Mouse (Mus musculus) embryo, embryonic 11.5 days (tissue): ENCODE results near the gene Cacng4.

Source experiments
- DNase-seq: peaks from one replicate; pipeline ENCODE4 v3.0.0-alpha.2; 2012; ENCODE audit warnings: low read depth, low spot score

Cacng4 gene

DNA sequence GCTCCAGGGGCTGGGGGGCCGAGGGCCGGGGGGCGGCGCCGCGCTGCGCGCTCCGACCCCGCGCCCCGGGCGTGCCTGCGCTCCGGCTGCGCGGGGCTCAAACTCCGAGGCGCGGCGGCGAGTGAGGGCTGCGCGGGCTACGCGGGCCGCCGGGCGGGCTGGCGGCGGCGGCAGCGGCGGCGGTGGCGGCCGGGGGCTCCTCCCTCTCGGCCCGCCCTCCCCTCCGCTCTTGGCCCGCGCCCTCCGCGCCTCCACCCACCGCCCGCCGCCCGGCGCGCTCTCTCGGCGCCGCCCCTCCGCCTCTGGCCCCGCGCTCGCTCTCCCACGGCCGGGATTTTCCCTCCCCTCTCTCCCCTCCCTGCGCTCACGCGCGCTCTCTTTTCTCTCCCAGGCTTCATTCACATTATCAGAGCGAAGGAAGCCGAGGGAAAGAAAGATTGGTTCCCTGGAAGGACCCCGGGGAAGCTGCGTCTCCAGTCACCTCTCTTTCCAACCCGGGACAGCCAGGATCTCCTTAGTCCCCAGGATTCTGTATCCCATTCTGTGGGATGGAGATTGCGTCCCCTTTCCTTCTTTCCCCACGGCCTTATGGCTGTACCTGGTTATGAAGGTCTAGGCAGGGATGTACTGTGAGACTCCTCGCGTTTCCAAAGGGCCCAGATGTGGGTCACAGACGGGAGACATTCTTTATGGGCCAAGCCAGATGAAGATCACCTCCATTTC lies at the start of gene Cacng4:
Cacng4 (minus strand) TSS at position 11 of the 723 bp plus-strand sequence.
- no peak for DNase-seq

DNA sequence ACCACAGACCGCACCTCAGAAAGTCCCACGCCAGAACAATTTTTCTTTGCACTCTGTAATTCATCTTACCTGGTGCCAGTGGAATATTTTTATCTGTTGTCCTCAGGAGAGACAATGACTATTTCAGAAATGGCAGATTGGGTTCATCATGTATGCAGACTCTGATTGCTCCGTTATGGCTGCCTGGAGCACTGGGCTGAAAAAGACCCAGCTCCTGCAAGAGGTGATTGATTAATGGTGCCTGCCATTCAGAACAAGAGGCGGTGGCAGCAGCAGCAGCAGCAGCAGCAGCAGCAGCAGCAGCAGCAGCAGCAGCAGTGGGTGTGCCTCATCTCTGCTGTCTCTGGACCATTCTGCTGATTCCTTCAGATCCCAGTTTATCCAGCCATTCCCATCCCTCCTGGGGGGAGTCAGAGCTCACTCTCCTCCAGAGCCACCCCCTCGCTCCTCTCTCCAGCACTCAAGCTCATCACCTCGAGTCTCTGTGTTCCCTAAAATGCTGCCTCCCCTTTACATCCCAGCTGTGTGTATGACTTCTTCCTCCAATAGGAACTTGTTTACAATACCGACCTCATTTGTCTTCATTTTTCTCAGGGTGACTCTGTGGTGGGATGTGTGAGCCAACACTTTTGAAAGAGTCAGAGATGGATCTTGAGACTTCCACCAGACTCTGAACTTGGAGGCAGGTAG lies 39.1 kb upstream of the Cacng4 start:
- no peak for DNase-seq

DNA sequence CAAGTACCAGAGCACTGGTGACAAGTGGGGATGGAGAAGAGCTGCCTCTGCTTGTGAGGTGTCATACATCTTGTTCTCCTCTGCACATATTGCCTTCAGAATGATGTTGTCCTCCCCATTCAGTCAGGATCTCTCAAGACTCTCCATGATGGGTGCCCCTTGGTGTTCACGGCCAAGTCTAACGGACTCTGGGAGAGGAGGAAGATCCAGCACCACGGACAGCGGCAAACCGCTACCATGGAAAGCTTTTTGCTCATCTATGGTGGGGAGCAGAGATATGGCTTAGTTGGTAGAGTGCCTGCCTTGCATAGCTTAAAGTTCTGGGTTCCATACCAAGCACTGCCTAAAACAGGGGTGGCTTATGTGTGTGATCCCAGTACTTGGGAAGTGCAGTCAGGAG lies 22.8 kb upstream of the Cacng4 start:
- no peak for DNase-seq

GRCm38 (mm10) chr11:107812941-107813648 lies 18.7 kb upstream of the Cacng4 start:
- DNase-seq: no peak

GRCm38 (mm10) chr11:107812429-107812828 lies 18.1 kb upstream of the Cacng4 start:
- no peak for DNase-seq

DNA sequence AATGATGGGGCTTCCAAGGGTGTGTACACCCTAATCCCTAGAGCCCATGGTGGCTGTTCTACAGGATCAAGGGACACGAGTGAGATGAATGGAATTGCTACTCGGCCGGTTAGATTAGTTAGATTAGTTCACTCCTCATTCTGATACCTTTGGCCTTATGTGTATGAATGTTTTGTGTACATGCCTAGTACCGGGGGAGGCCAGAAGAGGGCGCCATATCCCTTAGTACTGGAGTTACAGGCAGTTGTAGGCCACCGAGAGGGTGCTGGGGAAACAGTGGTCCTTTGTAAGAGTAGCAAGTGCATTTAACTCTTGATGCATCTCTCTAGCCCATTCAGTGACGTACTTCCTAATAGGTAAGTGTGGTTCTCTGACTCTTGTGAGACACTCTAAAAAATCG lies 14.2 kb upstream of the Cacng4 start:
- DNase-seq: no peak

GRCm38 (mm10) chr11:107806058-107806457 lies 11.7 kb upstream of the Cacng4 start:
- no peak for DNase-seq

DNA sequence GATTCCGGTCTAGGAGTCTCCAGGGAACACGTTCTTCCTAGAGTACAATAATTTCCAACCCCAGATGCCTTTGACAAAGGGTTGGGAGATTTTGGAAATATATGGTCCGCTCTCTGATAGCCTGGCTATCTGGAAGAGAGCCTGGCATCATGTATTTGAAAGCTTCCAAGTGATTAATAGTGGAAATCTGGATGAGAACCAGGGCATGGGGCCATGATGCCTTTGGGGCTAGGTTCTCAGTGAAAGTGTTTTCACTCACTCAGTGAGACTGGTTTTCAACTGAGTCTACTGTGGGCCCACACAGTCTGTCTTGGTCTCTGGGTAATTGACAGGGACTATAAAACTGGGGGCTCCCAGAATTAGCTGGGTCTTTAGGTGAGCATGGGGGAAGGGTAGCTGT lies 7.6 kb upstream of the Cacng4 start:
- DNase-seq: no peak

DNA sequence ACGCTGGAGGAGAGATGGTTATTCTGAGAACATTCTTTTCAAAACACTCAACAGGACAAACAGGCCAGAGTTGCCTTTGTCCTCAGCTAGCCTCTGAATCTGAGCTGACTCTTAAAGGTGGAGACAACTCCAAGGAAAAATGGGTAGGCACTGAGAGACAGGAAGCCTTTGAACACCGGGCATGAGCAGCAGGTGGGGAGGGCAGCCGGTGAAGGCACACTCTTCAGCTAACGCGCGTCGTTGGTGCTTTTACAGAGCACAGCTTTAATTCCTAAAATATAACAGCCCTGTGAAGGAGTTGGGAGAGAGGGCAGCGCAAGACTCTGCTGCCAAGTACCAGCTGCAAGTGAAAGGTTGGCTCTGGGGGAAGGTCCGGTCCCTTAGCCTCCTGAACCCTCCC lies 5.0 kb upstream of the Cacng4 start:
- DNase-seq: no peak

DNA sequence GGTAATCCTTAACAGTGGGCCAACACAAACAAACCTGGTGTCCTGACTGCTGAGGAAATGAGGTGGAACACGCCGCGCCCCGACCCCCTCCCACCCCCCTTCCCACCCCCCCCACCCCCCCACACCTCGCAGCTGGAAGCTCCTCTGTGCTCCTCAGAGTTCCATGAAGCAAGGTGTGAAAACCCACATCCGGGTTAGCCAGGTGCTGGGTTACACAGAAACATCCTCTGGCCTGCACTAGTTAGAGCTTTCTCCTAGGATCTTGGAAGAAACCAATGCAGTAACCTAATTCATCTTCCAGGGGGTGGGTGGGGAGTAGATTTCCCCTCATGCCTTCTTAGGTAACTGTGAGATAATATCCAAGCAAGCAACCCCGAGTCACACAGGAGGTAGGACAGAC lies 2.0 kb upstream of the Cacng4 start:
- DNase-seq: no peak

DNA sequence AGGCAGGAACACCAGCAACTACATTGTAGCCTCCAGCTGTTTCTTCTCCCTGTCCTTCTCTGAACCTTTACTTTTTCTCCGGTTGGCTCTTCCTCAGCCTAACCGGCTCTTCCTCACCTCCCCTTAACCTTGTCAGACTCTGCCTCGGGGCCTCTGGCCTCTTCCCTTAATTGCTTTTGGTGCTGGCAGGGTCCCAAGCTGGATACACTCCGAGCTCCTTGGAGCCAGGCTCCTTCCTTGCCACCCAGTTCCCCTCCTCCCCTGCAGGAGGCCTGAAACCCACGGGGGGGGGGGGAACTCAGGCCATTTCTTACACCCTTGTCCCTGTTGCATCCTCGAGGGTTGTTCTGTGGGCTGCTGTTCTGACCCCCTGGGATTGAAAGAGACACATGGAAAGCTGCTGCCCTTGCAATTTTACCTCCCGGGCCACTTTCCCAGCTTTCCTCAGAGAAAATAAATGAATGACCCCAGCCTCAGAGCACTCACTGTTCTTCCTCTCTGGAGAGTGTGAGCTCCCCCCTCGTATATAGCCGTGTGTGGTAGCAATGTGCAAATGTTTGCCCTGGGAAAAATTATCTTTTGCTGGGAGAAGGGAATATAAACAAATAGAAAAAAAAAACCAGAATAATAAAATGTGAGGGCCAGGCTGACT lies 1.2 kb upstream of the Cacng4 start:
- DNase-seq: no peak

DNA sequence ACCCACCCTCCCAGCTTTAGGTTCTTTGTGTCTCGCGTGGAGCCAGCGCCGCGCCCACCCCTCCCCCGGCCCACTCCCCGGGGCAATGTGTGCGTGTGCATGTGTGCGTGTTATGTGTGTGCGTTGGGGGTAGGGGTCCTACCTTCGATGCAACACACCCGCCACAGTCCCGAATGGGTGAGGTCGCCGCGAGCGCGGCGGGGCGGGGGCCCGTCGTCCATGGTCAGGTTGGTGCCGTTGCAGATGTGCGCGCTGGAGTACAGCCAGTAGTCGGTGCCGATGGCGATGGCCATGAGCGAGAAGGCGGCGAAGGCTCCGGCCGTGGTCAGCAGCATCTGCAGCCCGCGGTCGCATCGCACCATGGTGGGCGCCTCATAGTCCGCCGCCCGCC lies 259 bp downstream of the Cacng4 start:
- no peak for DNase-seq

DNA sequence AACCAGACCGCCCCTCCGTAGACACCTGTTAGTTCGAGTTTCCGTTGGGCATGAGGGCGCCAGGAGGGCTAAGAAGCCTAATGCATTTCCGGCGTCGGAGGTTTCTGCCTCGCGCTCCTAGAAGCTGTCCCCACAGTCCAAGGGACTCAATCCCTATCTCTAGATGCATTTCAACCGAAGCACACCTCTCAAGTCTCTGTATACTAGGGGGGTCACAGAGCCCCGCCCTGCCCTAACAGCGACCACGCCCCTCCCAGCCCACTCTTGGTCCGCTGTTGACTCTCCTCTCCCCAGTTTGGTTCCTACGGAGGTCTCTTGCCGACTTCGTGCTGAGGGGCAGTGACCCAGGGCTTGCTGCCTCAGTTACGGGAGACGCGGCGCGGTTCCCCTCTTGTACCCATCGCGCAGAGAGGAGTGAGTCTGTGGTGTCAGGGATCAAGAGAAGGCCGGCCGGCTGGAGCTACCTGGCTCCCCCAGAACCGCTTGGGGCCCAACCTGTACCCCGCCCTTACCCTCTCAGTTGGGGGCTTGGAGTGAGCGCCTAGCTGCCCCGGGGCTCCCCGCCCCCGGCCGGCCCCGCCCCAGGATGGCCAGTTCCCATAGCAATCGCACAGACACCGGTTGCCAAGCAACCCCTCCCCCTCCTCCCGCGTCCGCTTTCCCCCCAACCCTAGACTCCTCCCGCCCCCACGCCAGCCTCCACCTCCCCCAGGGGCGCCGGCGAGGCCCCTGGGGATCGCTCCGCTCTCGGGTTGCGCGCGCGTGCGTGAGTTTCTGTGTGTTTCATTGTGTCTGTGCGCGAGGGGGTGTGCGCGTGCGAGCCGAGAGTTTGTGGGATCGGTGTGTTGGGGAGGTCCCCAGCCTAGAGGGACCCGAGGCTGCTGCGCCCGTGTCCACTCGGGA lies 906 bp downstream of the Cacng4 start:
- no peak for DNase-seq

GRCm38 (mm10) chr11:107792136-107792535 lies 2.2 kb downstream of the Cacng4 start:
- no peak for DNase-seq

GRCm38 (mm10) chr11:107785761-107786160 lies 8.6 kb downstream of the Cacng4 start:
- no peak for DNase-seq

GRCm38 (mm10) chr11:107785288-107785687 lies 9.1 kb downstream of the Cacng4 start:
- DNase-seq: no peak

DNA sequence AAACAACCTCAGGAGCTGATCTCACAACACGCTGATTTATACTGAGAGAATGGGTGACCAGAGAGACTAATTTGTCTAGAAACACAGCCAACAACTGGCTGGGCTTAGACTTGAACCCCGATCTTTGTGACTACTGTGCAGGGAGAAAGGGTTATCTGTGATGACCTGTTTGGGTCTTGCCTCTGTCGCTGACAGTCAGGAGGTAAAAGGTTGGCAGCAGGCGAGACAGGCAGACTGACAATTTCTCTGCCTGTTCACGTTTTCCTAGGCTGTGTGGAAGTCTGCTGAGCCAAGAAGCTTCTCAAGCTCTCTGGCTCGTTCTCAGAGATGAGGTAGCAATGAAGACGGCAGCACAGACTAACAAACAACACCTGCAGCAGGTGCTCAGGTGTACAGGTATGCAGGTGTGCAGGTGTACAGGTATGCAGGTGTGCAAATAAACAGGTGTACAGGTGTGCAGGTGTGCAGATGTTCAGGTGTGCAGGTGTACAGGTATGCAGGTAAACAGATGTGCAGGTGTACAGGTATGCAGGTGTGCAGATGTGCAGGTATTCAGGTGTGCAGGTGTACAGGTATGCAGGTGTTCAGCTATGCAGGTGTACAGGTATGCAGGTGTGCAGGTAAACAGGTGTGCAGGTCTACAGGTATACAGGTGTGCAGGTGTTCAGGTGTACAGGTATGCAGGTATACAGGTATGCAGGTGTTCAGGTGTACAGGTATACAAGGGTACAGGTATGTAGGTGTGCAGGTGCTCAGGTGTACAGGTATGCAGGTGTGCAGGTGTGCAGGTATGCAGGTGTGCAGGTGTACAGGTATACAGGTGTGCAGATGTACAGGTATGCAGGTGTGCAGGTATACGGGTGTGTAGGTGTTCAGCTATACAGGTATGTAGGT lies 10.2 kb downstream of the Cacng4 start:
- DNase-seq: no peak

DNA sequence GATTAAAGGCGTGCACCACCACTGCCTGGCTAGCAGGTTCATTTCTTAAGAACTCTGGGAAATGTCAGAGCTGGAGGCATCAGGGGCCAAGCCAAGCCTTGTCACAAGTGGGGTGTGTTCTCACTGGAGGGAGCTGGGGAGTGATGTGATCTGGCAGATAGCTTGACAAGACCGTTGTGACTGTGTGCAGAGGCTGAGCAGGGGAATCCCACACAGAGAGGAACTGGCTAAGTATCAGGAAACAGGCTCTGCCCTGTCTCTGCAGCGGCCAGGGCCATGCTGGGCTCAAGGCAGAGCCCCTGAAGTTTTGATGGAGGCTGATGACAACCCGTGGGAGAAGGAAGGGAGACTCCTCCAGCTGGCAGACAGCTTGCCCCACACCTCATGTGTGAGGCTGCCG lies 11.8 kb downstream of the Cacng4 start:
- DNase-seq: no peak

GRCm38 (mm10) chr11:107778859-107779258 lies 15.5 kb downstream of the Cacng4 start:
- no peak for DNase-seq

GRCm38 (mm10) chr11:107777487-107777886 lies 16.9 kb downstream of the Cacng4 start:
- DNase-seq: no peak
